Mouse (Mus musculus): Measurements from ENCODE around the gene Akr1d1.

Gene Akr1d1

DNA sequence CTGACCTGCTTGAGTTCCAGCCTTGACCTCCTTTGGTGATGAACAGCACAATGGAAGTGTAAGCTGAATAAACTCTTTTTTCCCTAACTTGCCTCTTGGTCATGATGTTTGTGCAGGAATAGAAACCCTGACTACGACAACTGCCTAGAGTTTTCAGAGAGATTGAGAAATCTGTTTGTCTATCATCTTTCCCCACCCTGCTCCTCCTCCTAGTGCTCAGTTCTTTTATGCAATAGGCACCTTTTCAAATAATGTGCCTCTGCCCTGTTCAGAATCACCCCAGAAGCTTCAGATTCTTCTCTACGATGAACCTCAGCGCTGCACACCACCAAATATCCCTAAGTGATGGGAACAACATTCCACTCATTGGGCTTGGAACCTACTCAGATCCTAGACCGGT lies at the start of gene Akr1d1:
TSS of gene Akr1d1 (plus strand) at position 234 of the 400 bp plus-strand sequence.
- DNase-seq (ENCODE audit: low read depth) = no peak

DNA sequence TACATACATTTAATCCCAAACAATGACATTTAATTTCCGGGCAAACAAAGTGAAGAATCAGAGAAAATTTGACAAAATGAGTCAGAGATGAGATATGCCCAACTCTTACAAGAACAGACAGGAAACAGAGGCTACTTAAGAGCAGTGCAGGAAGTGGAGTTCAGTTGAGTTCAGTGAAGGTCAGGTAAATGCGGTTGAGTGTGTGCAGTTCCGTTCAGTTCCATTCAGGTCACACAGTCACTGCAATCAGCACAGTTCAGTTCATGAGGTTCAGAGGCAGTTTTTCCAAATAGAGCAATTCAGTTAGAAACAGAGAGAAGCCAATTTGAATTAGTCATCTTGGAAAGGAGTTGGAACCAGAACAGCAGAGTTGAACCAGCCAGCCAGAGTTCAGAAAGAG lies 48.8 kb upstream of the Akr1d1 start:
- no peak for DNase-seq (ENCODE audit: low read depth)

DNA sequence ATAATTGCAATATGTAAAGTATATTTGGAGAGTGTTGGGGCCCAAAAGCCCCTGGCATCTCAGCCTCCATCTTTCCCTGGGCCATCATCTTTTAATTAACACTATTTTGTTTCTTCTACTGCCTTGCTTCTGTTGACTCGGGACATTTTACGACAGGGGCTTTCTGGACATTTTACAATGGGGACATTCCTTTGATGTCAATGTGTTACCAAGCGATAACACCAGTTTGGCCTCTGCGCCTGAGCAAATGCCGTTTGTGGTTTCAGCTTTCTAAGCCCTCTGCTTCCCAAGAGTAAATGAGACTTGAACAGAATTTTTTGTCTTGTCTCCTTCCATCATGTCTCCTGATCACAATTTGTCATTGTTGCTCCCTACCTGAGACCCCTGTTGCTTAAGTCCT lies 46.7 kb upstream of the Akr1d1 start:
- peak; percentile 31 for DNase-seq (ENCODE audit: low read depth)

DNA sequence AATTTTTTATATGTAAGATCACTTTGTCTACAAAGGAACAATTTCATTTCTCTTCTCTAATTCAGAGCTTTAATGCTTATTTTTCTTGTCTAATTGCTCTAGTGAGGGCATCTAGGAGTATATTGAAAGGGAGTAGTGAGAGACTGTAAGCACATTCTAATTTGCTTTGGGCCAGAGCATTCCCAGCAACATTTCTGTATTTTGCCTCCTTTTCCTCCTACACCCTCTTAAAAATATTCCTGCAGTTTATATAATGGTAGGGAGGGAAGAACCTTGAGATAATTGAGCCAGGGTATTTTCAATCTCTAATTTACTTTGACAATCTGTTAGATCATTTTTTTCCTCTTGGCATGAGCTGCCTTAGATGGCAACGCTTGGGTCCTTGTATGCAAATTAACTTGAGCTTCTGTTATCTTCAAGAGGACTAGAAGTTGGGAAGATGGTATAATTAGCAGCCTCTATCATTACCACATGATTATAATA lies 45.3 kb upstream of the Akr1d1 start:
- DNase-seq (ENCODE audit: low read depth) = no peak

DNA sequence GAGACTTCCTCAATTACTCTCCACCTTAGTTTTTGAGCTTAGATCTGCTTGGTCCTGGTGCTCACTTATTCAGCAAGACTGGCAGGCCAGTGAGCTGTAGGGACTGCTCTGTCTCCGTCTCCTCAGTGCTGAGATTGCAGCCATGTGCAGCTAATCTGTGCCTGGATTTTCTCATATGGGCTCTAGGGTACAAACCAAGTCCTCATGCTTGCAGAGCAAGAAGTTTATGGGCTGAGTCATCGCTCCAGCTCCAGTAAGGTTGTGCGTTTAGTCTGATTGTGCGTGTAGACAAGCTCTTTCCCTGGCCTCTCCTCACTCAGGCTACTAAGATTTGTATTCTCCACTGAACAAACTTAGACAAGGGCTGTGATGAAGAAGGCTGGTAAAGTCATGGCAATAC lies 43.5 kb upstream of the Akr1d1 start:
- no peak for DNase-seq (ENCODE audit: low read depth)

DNA sequence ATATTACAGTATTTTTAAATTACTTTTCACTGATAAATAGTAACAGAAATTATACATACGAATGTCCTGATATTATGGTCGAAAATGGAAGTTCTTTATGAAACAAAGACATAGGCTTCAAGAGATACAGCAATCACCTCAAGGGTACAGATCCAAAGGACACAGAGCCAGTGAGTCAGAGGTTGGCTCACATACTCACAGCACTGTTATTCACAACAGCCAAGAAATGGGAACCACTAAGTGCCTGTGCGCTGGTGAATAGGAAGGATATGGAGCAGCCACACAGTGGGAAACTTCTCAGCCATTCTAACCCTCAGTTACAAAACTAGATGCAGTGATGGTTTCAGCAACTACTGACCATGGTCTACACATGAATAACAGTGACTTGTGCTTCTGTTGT lies 37.7 kb upstream of the Akr1d1 start:
- DNase-seq (ENCODE audit: low read depth) = no peak

DNA sequence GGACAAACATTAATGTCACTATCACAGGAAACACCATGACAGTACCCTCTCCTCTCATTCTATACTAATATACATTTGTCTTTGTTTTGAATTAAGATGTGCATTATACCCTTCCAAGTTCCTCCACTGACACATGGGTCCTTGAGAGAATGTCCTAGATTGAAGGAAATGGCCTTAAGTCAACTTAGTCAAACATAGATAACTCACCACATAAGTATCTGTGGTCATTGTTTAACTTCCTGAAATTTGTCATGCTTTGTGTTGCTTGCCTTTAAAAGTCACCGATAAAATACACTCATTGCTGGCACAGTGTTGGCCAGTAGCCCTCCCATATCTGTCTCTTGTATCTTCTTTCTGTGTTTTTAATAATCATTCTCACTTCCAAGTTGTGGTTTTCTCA lies 35.0 kb upstream of the Akr1d1 start:
- no peak for DNase-seq (ENCODE audit: low read depth)

DNA sequence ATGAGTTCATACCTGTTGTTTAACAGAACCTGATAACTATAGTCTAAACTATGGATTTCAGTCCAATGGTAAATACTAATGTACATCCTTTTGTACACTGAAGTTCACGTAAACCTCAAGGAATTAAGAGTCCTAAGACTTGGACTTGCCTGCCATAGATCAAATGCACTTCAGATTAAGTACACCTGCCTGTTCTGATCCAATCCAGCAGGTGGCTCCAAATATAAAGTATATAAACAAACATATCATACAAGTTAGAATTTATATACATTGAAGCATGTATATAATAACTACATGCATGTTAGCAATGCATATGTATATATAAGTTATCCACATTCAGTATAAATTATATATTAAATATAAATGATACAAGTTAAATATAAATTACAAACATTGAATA lies 33.1 kb upstream of the Akr1d1 start:
- no peak for DNase-seq (ENCODE audit: low read depth)

DNA sequence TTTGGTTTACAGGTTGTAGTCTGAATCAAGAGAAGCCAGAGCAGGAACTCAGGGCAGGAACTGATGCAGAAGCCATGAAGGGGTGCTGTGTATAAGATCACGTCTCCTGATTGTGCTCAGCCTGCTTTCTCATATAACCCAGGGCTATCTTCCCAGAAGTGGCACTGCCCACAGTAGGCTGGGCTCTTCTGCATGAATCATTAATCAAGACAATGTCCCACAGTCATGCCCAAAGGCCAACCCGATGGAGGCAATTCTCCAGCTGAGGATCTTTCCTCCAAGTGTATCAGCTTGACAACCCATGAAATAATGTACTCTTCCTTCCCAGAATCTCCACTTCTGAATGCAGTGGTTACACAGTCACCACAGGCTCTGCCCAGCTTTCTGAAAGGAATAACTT lies 24.4 kb upstream of the Akr1d1 start:
- DNase-seq (ENCODE audit: low read depth) = no peak

DNA sequence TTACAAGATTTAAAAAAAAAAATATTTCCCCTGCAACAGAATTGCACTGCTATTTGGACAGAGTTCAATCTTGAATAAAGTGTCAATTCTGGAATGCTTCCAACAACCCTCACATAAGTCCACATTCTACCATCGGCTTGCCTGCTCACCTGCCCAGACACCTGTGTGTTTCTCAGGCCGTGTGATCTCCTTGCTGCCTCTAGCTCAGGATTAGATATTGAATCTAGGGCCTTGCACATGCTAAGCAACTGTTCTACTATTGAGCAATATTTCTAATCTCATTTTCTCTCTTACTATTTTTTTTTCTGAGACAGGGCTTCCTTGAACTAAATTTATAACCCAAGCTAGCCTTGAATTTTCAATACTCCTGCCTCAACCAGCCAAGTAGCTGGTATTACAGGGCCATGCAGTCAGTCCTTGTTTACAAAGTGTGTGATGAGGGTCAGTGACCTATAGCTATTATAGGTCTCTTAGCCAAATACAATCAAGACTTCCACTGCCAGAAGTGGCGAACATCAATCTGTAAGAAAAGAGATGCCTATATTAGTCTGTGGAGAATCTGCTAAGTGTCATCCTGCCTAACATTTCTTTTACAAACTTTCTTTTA lies 23.0 kb upstream of the Akr1d1 start:
- DNase-seq (ENCODE audit: low read depth) = no peak

DNA sequence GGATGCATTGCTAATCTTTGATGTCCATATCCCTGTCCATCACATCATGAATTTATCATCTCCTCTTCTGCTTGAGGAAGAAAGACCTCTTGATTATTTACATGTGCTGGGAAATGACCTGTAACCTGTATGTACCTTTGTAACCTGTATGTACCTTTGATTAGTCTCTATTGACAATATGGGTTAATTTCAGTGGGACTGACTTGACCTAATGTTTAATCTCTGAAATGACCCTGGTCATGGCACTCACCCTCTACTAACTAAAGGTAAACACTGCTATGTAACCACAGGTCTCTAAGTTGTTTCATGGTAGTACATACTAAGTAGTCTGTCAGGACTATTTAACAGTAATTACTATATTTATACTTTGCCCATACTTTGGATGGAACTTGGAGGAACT lies 19.2 kb upstream of the Akr1d1 start:
- DNase-seq (ENCODE audit: low read depth) = no peak

DNA sequence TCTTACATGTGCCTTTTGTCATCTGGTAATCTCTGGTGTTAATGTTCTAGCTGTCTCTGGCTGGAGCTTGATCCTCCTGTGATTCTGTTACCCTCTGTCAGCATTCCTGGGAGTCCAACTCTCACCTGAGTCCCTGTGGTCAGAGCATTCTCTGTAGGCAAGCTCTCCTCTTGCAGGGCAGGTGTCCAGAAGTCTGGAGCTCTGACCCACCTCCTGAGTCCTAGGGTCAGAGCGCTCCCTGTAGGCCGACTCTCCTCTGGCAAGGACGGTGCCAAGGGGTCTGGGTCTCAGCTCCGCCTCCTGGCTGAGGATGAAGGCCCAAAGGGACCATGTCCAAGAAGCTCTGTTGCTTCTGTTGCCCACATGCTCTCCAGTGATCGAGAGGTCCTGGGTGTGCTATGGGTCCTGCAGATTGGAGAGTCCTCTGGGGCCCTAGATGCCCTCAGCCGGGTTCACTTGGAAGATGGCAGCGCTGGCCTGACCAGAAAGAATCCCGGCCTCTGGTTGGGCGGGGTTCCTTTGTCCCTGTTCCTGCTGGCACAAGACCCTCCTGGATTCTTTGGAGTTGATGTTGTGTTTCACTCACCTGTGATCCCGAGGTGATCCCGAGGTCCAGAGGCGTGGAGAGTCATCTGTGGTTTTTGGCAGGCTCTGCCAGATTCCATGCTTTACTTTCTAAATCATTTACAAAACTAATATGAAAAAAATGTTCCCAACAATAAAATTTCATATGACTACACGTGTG lies 9.2 kb upstream of the Akr1d1 start:
- no peak for DNase-seq (ENCODE audit: low read depth)

DNA sequence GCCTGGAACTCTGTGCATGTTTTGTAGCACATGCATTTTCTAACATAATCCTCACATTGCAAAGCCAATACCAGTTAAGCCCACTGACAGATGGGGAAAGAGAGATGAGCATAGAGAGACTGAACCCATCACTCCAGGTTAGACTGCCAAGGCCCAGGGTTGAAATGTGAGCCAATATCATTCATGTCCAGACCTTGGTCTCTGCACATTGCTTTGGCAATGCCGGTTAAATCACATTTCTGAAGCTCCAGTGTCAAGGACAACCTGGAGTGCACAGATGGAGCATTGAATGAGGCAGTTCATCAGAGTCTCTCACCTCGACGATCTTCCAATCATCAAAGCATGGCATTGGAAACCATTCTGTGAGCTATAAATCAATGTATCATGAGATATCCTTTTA lies 2.1 kb downstream of the Akr1d1 start:
- DNase-seq (ENCODE audit: low read depth) = no peak

DNA sequence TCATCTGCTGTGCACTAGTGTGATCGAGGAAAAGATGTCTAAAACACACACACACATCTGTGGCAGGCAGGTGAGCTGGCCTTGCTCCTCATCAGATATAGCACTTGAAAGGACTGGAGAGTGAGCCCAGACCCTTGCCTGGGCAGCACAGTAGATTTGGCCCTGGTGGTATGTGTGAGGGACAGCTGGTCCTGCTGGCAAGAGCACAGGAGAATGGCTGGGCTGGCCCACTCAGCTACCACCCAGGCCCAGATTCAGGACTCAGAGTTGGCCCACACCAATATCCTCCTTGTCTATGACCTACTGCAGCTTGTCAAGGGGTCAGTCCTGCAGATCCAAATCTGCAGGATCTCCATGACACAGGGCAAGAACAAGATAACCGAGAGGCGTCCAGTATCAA lies 6.9 kb downstream of the Akr1d1 start:
- no peak for DNase-seq (ENCODE audit: low read depth)

DNA sequence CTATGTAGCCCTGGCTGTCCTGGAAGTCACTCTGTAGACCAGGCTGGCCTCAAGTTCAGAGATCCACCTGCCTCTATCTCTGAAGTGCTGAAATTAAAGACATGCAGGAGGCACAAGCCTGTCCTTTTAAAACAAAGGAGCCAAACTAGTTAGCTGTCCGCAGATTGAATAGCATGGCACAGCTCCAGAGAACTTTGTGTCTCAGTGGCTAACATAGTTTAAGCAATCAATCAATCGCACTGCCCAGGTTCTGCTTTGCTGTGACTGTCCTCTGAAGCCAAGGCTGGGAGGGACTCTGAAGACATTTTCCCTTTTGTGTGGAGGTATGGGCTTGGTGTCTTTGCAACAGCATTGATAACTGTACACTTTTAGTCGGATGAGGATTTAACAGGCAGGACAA lies 7.8 kb downstream of the Akr1d1 start:
- DNase-seq (ENCODE audit: low read depth) = no peak

DNA sequence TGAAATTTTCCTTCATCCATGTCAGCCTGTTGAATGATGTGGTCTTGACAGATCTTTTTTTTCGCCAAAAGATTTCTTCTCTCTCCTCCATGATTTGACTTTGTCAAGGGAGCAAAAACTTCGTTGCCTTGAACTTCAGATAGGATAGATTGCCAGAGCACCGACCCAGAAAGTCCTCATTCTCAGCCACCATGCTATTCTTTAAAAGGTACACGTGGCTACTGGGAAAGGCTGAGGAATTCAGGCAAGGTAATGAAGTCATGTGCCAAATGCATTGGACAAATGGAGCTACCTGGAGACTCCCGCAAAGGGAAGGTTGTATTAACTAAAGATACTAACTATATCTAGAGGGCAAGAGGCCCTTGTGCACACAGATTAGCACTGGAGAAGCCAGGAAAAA lies 8.8 kb downstream of the Akr1d1 start:
- DNase-seq (ENCODE audit: low read depth) = no peak

DNA sequence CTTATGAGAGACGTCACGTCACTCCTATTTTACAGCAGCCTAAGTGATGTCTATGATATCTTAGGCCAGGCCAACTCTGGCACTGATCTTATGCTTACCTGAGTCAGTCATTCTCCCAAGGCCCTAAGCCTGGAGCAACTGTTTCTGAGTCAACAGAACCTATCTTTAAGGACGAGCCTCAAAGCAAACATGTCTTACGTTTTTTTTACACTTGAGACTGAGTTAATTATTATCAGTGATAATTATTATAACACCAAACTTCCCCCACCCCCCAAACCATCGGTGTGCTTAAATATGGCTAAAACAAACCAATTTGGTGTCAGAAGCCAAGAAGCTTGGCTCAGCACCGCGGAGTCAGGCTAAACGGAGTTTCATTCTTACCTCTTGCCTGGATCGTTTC lies 9.4 kb downstream of the Akr1d1 start:
- no peak for DNase-seq (ENCODE audit: low read depth)

DNA sequence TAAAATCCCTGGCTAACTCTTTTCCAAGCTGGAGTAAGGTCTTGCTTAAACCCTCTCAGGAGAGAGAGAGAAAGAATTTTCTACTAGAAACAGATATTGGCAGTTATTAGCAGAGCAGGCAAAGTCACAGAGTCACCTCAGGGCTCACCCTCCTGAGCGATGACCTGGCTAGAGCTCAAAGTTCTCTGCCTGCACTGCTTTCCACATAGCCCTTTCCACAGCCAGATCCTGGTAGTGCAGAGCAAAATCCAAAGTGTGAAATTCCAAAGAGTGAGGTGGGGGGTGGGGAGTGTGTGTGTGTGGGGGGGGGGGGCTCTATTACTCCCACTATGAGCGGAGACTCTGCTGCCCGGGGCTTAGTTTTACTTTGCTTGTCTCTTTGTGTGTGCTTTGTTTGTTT lies 10.1 kb downstream of the Akr1d1 start:
- DNase-seq (ENCODE audit: low read depth) = no peak

DNA sequence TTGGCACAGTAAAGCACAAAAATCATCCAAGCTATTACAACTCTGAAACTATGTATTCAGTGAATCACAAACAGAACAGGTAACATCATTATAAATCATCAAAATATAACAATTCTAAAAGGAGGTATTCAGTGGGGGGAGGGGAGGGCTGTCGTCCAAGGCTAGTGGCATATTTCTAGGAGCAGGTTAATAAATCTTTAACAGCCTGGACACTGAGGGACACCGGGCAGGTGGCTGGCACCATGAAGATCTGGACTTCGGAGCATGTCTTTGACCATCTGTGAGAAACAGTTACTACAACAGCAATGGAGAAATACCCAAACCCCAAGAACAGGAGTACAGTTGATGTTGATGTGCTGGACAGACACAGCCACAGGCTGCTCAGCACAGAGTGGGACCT lies 11.2 kb downstream of the Akr1d1 start:
- no peak for DNase-seq (ENCODE audit: low read depth)

DNA sequence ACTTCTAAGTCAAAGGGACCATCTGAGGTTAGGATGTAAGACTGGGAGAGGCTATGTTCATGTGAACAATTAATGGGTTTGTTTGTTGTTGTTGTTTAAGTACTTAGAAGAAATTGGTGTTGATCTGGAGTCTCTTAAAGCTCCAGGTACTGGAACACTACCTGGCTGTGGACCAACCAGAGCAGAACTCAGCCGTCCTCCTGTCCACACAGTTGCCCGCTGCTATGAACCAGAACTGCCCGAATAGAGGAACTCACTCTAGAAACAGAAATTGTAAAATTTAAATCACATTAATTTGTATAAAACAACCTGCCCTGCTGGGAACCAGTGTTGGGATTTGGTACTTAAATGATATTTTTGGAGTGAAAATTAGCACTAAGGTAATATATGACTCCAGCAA lies 12.2 kb downstream of the Akr1d1 start:
- no peak for DNase-seq (ENCODE audit: low read depth)

DNA sequence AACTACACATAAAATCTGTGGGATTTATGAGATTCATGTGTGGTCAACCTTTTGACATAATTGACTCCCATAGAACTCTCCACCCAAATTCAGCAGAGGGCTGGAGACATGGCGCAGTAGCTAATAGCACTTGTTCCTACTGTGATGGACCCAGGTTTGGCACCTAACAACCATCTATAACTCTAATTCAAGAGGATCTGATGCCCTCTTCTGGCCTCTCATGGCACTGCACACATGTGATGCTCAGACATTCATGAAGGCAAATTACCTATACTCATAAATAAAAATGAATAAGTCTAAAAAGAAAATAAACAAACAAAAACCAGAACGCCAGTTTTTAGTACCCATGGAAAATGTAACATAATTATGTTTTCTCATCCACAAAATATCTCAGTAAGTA lies 22.8 kb downstream of the Akr1d1 start:
- peak; percentile 11 for DNase-seq (ENCODE audit: low read depth)

DNA sequence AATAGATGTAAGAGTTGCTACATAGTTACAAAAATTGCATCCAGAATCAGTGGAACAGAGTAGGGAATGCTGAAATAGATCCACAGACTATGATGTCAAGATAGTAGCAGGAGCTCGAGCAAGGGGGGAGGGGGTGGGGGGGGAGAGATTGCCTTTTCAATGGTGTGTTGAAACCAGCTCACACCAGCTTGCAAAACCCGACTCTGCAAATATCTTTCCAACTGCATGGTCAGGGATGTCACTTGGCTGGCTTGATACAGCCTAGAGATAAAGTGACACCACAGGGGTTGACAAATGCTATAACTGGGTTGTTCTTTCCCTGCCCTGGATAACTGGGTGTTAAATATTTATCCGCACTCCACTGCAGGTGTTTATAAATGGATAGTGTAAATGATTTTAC lies 24.0 kb downstream of the Akr1d1 start:
- DNase-seq (ENCODE audit: low read depth) = no peak

DNA sequence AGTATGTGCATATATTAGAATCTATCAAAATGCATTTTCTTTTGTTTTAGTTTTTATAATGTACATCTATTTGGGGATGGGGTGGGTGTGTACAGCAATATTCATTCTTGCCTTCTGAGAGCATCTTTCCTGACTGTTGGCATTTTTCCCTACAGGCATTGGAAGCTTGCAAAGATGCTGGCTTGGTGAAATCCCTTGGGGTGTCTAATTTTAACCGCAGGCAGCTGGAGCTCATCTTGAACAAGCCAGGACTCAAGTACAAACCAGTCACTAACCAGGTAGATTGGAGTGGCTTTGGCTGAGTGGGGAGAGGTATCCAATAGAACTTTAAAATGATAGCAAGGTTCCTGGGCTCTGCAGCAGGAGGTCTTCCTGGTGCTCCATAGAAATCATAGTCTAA lies 24.4 kb downstream of the Akr1d1 start:
- no peak for DNase-seq (ENCODE audit: low read depth)

DNA sequence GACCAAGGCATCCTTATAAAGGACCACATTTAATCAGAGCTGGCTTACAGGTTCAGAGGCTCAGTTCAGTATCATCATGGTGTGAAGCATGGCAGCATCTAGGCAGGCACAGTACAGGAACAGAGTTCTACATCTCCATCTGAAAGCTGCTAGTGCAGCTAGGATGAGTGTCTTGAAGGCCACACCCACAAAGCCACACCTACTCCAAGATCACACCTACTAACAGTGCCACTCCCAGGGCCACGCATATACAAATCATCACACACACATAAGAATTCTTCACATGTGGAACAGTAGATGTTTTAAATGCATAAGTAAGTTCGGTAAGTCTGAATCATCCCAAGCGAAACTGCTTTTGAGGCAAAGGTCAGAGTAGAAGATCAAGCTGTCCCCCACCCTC lies 33.9 kb downstream of the Akr1d1 start:
- no peak for DNase-seq (ENCODE audit: low read depth)

All from c-Kit-positive CD71-positive TER-119-negative erythroid progenitor cells, embryonic 14.5 days (primary cell).